In the genomic region with DNA sequence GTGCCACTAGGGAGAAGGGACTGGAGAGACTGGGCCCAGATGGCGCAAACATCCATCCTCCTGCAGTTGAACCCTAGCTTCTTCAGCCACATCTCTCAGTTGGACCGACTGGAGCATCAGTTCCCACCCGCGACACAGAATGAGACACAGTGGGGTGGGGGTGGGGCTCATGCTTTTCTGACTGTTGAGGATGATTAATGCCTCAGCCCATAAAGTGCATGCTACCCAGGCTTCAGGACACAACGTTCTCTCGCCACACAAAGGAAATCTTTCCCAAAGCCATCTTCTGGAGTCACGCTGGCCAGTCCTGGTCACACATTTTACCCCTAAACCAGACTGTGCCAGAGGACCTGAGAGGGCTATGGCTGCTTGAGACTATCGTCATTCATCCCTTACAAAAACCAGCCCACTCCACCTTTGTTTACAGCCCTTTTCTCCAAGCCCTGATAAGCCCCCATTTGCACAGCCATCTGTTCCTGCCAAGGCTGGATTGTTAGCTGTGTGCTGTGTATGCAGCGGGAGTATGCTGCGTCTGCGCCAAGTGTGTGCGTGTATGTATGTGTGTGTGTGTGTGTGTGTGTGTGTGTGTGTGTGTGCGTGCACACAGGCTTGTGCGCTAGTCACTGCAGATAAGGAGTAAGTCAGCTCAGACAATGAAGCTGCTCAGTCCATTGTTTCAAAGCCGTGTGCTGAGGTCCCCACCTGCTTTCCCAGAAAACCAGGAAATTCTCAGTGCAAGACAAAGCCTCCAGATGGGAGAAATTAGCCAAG, we compare ENCODE assay signal across 7 mouse cellular contexts. TPM values are rescaled to one million over a fixed set of nuclear protein-coding genes. Genes with fewer than 3 reads are reported as not detected.
DNase-seq lines count a peak whose midpoint lies in the region; ATAC-seq and TF ChIP-seq lines count a peak whose summit lies in the region.

No protein-coding gene starts in this region.

- H3K9me3 ChIP-seq in ES-Bruce4 (replicated peaks; ENCODE audit: control insufficient read depth, insufficient read depth, low read length, poor library complexity, severe bottlenecking), result no peaks in the 10 kb centered on the region
- H3K9me3 ChIP-seq in limb, embryonic 12.5 days, result no peaks in the 10 kb centered on the region

- WGBS in limb, embryonic 12.5 days, result 47% methylated on average over 15 of the region's 15 CpGs

- H3K27ac ChIP-seq in ES-Bruce4 (ENCODE audit: insufficient read depth, low read length), result no peak overlapping the region
- H3K27ac ChIP-seq in limb, embryonic 12.5 days, result peak overlapping the region; percentile 77

- DNase-seq in ZHBTc4 (ENCODE audit: low read depth, low spot score), result peak; percentile 29
- DNase-seq in heart, postnatal 4 days, result peak; percentile 55
- DNase-seq in right cerebral cortex, postnatal 14 days, result peak; percentile 55
- no peak for DNase-seq in spleen, postnatal 36 days (ENCODE audit: low spot score in 2 of 2)
- DNase-seq in T-cell, adult 2 months (ENCODE audit: low spot score), result no peak

- no peak overlapping the region for H3K4me3 ChIP-seq in ES-Bruce4 (ENCODE audit: low read depth, low read length)
- no peak overlapping the region for H3K4me3 ChIP-seq in limb, embryonic 12.5 days (replicated peaks)

- no peaks in the 10 kb centered on the region for H3K27me3 ChIP-seq in ES-Bruce4 (ENCODE audit: control insufficient read depth, insufficient read depth, low read length, poor library complexity, severe bottlenecking)
- no peaks in the 10 kb centered on the region for H3K27me3 ChIP-seq in limb, embryonic 12.5 days

- H3K36me3 ChIP-seq in ES-Bruce4 (ENCODE audit: control insufficient read depth, insufficient read depth, low read length, poor library complexity, severe bottlenecking), result no peaks in the 10 kb centered on the region
- H3K36me3 ChIP-seq in limb, embryonic 12.5 days, result no peaks in the 10 kb centered on the region

- H3K4me1 ChIP-seq in ES-Bruce4 (ENCODE audit: control insufficient read depth, insufficient read depth, low read length), result peaks cover 2% of the 10 kb centered on the region
- H3K4me1 ChIP-seq in limb, embryonic 12.5 days (replicated peaks), result peaks cover 33% of the 10 kb centered on the region

- TF ChIP-seq POLR2A in ES-Bruce4 (IDR thresholded peaks at IDR 0.05; ENCODE audit: insufficient read depth, low read length), result no peak

- 0 out of 2 replicates have a peak, but pooled peaks have one; percentile 17 for TF ChIP-seq EP300 in ES-Bruce4 (IDR thresholded peaks at IDR 0.05; ENCODE audit: insufficient read depth, low read depth, low read length)

- TF ChIP-seq CTCF in ES-Bruce4 (IDR thresholded peaks at IDR 0.05; ENCODE audit: low read depth, low read length), result no peak

- no peak overlapping the region for H3K9ac ChIP-seq in ES-Bruce4 (ENCODE audit: low read depth, poor library complexity, severe bottlenecking)
- H3K9ac ChIP-seq in limb, embryonic 12.5 days (replicated peaks), result no peak overlapping the region

- peak; percentile 78 for ATAC-seq in limb, embryonic 12.5 days (ENCODE audit: insufficient number of reproducible peaks, insufficient read depth, low FRiP score, low TSS enrichment, low read depth)

- no peak overlapping the region for H3K4me2 ChIP-seq in limb, embryonic 12.5 days

RNA-seq across cellular contexts. Expression of gene Chchd6, which starts 18.1 kb away (rescaled TPM):
- polyA plus RNA-seq in ES-Bruce4 (2011; ENCODE audit: insufficient read depth, insufficient read length, low read depth, missing spikeins), result 10.1 and 10.5 TPM in 2 replicates
- 10 to 100 TPM; 18.8 to 19.8 TPM for total RNA-seq in heart, postnatal 4 days (2021)
- polyA plus RNA-seq in limb, embryonic 12.5 days (2016; fragmentation: Nextera tagmentation; extraction: Ambion mirVana), result 53.9 and 54.8 TPM in 2 replicates

RNA-seq across cellular contexts. Expression of gene Txnrd3, which starts 30.3 kb away (rescaled TPM):
- 2.4 and 3.0 TPM in 2 replicates for polyA plus RNA-seq in ES-Bruce4 (2011; ENCODE audit: insufficient read depth, insufficient read length, low read depth, missing spikeins)
- total RNA-seq in heart, postnatal 4 days (2021), result 10 to 100 TPM; 27.1 to 27.3 TPM
- 10.3 and 10.8 TPM in 2 replicates for polyA plus RNA-seq in limb, embryonic 12.5 days (2016; fragmentation: Nextera tagmentation; extraction: Ambion mirVana)

Comparison
In these comparisons a context has a peak if more than half of its experiments do, and no peak if none do; other contexts are left out.
1. DNase-seq: peak in ZHBTc4 (single experiment), heart, postnatal 4 days (single experiment) and right cerebral cortex, postnatal 14 days (single experiment); none in spleen, postnatal 36 days (0 of 2) and T-cell, adult 2 months (single experiment).